In the genomic region with DNA sequence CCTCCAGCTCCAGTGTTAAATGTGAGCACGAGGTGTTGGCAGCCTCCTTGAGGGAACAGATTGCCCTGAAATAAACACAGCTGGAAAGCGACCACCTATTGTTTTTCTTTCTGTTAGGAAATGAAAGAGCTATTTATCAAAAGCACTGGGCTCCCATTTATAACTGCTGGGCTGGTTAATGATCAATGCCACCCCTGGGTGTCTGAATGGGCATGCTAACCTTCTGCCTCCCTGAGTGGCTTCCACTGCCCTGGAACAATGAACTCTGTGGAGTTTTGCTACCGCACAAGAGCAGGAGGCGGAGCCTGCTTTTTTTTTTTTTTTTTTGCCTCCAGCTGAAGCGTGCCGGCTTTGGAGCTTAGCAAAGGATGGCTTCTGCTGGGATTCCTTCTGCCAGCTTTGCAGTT, we compare ENCODE assay signal across 8 mouse cellular contexts.
A peak's percentile ranks its signal among the peaks of the same experiment; 100 is the strongest.
DNase-seq lines count a peak whose midpoint lies in the region; ATAC-seq and TF ChIP-seq lines count a peak whose summit lies in the region.

No protein-coding gene starts in this region.

- peak in 1 of 2 experiments; percentile 25 for DNase-seq in heart, adult 2 months
- DNase-seq in heart, postnatal 25 days (ENCODE audit: low spot score) = no peak
- DNase-seq in kidney, postnatal 4 days = peak; percentile 65 to 77
- DNase-seq in yolk sac, embryonic 10.5 days (ENCODE audit: low spot score) = peak; percentile 66
- DNase-seq in T-cell, adult 2 months (ENCODE audit: low spot score) = no peak

- peak overlapping the region; percentile 23; the same call in 1 of the 2 replicates for H3K4me3 ChIP-seq in heart, adult 2 months
- H3K4me3 ChIP-seq in heart, embryonic 16.5 days (ENCODE audit: low read length) = peak overlapping the region; percentile 36

- H3K9ac ChIP-seq in heart, adult 2 months (ENCODE audit: low read depth, low read length) = no peak overlapping the region
- H3K9ac ChIP-seq in heart, embryonic 16.5 days (ENCODE audit: low read length) = peak overlapping the region; percentile 42; the same call in 1 of the 2 replicates

- intact Hi-C loops in heart, adult 2 months (cut with DNase I) = no loop called here
- intact Hi-C loops in heart, postnatal 25 days (cut with DNase I) = no loop called here

- no peaks in the 10 kb centered on the region for H3K36me3 ChIP-seq in heart, adult 2 months (ENCODE audit: control insufficient read depth, insufficient read depth, low read length)
- H3K36me3 ChIP-seq in heart, embryonic 16.5 days (ENCODE audit: control insufficient read depth, insufficient read depth) = no peaks in the 10 kb centered on the region

- H3K4me2 ChIP-seq in heart, embryonic 16.5 days (ENCODE audit: low read depth, low read length) = peak overlapping the region; percentile 52

- no peak for TF ChIP-seq EP300 in heart, adult 2 months (IDR thresholded peaks at IDR 0.05; ENCODE audit: insufficient read depth, low read depth, low read length)

- no peak for TF ChIP-seq POLR2A in heart, adult 2 months (IDR thresholded peaks at IDR 0.05; ENCODE audit: insufficient read depth, low read depth, low read length)

- ATAC-seq in common myeloid progenitor, adult 5-6 weeks (replicated peaks; ENCODE audit: low read depth, poor library complexity, severe bottlenecking) = 0 out of 2 replicates have a peak, but pooled peaks have one; percentile 23
- ATAC-seq in heart, embryonic 16.5 days (replicated peaks; ENCODE audit: extremely low read depth, insufficient read depth, low FRiP score) = no peak; the same call in 1 of the 2 replicates
- peak; percentile 24; the same call in 1 of the 2 replicates for ATAC-seq in megakaryocyte progenitor cell, adult 5-6 weeks (replicated peaks; ENCODE audit: poor library complexity)

- no peak for TF ChIP-seq CTCF in heart, adult 2 months (IDR thresholded peaks at IDR 0.05)

- WGBS in heart, adult 2 months = 3% methylated on average over 6 of the region's 6 CpGs
- 2% methylated on average over 5 of the region's 6 CpGs for WGBS in heart, embryonic 16.5 days

- H3K27me3 ChIP-seq in heart, adult 2 months (ENCODE audit: control insufficient read depth, insufficient read depth, low read length) = no peaks in the 10 kb centered on the region
- H3K27me3 ChIP-seq in heart, embryonic 16.5 days (ENCODE audit: control insufficient read depth, insufficient read depth, low read length) = no peaks in the 10 kb centered on the region

- H3K4me1 ChIP-seq in heart, adult 2 months (ENCODE audit: control insufficient read depth, insufficient read depth, low read length) = peaks cover 5% of the 10 kb centered on the region; the same call in 1 of the 2 replicates
- peaks cover 13% of the 10 kb centered on the region for H3K4me1 ChIP-seq in heart, embryonic 16.5 days (ENCODE audit: control insufficient read depth, insufficient read depth, low read length)

- H3K9me3 ChIP-seq in heart, embryonic 16.5 days (replicated peaks; ENCODE audit: control insufficient read depth, low read length) = no peaks in the 10 kb centered on the region

- H3K79me2 ChIP-seq in heart, adult 2 months (replicated peaks; ENCODE audit: control insufficient read depth, insufficient read depth, low read length) = no peaks in the 10 kb centered on the region; the same call in 1 of the 2 replicates

- no peak overlapping the region for H3K27ac ChIP-seq in heart, adult 2 months
- peak overlapping the region; percentile 34; the same call in 1 of the 2 replicates for H3K27ac ChIP-seq in heart, embryonic 16.5 days (ENCODE audit: low read length)

Comparison
In these comparisons a context has a peak if more than half of its experiments do, and no peak if none do; other contexts are left out.
1. DNase-seq: peak in kidney, postnatal 4 days (2 of 2) and yolk sac, embryonic 10.5 days (single experiment); none in heart, postnatal 25 days (single experiment) and T-cell, adult 2 months (single experiment).